Mouse (Mus musculus): ENCODE results near the gene Ctr9. TPM values are rescaled to one million over a fixed set of nuclear protein-coding genes. Genes with fewer than 3 reads are reported as not detected.

Gene Ctr9
- polyA plus RNA-seq, 1 experiment: not detected

DNA sequence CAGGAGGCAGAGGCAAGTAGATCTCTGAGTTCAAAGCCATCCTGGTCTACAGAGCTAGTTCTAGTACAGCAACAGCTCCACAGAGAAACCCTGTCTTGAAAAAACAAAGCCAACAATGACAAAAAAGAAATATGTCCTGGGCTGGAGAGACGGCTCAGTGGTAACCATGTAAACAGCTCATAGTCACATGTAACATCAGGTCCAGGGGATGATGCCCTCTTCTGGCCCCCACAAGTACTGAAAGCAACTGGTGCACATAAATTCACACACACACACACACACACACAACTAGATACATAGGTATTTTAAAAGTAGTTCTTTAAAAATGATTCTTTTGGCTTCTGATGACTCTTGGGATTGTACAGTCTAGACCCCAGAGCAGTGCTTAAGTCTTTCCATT, 34.2 kb downstream of the Ctr9 start:
- H3K4me1 ChIP-seq (ENCODE audit: control insufficient read depth, insufficient read depth, low read length): no peaks in the 10 kb centered on the region; the same call in 1 of the 2 replicates
- no peak overlapping the region for H3K27ac ChIP-seq (ENCODE audit: insufficient read depth, low read depth, low read length)
- 100% methylated on average over 1 of the region's 1 CpGs for WGBS
- no peak overlapping the region for H3K4me3 ChIP-seq (ENCODE audit: insufficient read depth, low read depth, low read length)
- TF ChIP-seq CTCF (IDR thresholded peaks at IDR 0.05; ENCODE audit: insufficient read depth, low read depth, low read length) (no peak), POLR2A (IDR thresholded peaks at IDR 0.05; ENCODE audit: insufficient read depth, low read depth, low read length) (no peak)

DNA sequence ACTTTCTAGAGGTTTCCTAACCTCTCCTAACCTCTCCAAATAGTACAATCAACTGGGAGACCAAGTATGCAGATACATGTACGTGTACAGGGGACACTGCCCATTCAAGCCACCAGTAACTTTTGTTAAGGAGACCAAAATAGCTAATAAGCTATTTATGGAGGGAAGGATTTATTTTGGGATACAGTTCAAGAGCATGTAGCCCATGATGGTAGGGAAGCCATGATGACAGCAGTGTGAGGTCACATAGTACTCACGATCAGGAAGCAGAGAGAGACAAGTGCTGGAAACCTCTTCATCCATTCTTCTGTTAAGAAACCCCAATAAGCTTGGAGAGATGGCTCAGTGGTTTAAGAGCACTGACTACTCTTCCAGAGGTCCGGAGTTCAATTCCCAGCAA, 39.4 kb downstream of the Ctr9 start:
- TF ChIP-seq POLR2A (IDR thresholded peaks at IDR 0.05; ENCODE audit: insufficient read depth, low read depth, low read length): no peak
- TF ChIP-seq CTCF (IDR thresholded peaks at IDR 0.05; ENCODE audit: insufficient read depth, low read depth, low read length): no peak
- Histone ChIP-seq H3K4me1 (ENCODE audit: control insufficient read depth, insufficient read depth, low read length) (no peaks in the 10 kb centered on the region), H3K27ac (ENCODE audit: insufficient read depth, low read depth, low read length) (no peak overlapping the region), H3K4me3 (ENCODE audit: insufficient read depth, low read depth, low read length) (no peak overlapping the region)
- 98% methylated on average over 3 of the region's 3 CpGs for WGBS

DNA sequence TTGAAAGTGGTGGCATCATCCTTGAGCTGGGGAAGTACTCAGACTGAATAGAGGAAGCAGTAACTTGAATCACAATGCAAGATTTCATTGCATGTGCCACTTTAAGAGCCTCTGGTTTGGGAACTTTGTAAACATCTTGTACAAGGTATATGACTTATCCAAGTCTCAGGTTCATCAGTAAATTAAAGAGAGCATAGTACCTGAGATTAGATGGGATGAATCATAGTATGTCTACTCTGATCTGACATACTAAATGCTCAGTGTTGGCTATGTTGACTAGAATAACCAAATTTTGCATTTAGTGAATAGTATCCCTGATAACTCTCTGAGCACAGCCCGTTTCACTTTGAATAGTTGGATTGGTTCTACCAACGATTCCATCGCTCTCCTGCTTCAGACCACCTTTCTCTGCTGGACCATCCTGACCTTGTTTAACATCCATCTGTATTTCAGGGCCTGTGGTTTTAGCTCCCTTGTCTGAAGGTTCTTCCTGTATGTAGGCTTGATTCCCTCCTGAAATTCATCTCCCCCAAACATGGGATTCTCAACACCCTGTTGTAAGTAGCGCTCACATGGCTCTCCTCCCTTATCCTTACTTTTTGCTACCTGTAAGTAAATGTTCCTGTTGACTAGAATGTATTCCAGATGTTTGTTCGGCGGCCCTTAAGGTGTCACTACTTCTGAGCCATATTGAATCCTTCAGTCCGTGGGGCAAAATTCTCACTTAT, 40.9 kb downstream of the Ctr9 start:
- H3K4me3 ChIP-seq (ENCODE audit: insufficient read depth, low read depth, low read length): no peak overlapping the region
- no peaks in the 10 kb centered on the region for H3K4me1 ChIP-seq (ENCODE audit: control insufficient read depth, insufficient read depth, low read length)
- 93% methylated on average over 7 of the region's 7 CpGs for WGBS
- no peak overlapping the region for H3K27ac ChIP-seq (ENCODE audit: insufficient read depth, low read depth, low read length)
- no peak for TF ChIP-seq POLR2A (IDR thresholded peaks at IDR 0.05; ENCODE audit: insufficient read depth, low read depth, low read length)

DNA sequence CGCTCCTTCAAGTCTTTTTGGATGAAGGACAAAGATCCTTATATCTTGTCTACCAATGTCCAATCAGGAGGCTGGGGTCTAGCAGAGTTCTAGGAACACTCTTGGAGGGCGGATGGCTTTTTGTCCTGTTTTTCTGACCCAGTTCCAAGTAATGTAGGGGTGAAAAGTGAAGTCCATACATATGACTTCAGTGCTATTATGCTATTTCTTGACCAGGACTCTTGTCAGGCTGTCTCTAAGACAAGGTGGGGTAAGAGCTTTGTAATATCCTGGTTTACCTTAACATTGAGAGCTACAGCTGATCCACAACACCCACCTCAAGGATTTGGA, 41.4 kb downstream of the Ctr9 start:
- no peak for TF ChIP-seq POLR2A (IDR thresholded peaks at IDR 0.05; ENCODE audit: insufficient read depth, low read depth, low read length)
- no peak for TF ChIP-seq CTCF (IDR thresholded peaks at IDR 0.05; ENCODE audit: insufficient read depth, low read depth, low read length)
- Histone ChIP-seq H3K4me3 (ENCODE audit: insufficient read depth, low read depth, low read length) (no peak overlapping the region), H3K4me1 (ENCODE audit: control insufficient read depth, insufficient read depth, low read length) (no peaks in the 10 kb centered on the region), H3K27ac (ENCODE audit: insufficient read depth, low read depth, low read length) (no peak overlapping the region)
- 94% methylated on average over 2 of the region's 2 CpGs for WGBS

- TF ChIP-seq CTCF (IDR thresholded peaks at IDR 0.05; ENCODE audit: insufficient read depth, low read depth, low read length) (no peak), POLR2A (IDR thresholded peaks at IDR 0.05; ENCODE audit: insufficient read depth, low read depth, low read length) (no peak)
- Histone ChIP-seq H3K27ac (ENCODE audit: insufficient read depth, low read depth, low read length) (no peak overlapping the region), H3K4me1 (ENCODE audit: control insufficient read depth, insufficient read depth, low read length) (no peaks in the 10 kb centered on the region), H3K4me3 (ENCODE audit: insufficient read depth, low read depth, low read length) (no peak overlapping the region)
- 81% methylated on average over 4 of the region's 4 CpGs for WGBS
Observed at GRCm38 (mm10) chr7:111072410-111072809, 43.7 kb downstream of the Ctr9 start.

GRCm38 (mm10) chr7:111075288-111075687, 46.5 kb downstream of the Ctr9 start:
- WGBS: 83% methylated on average over 4 of the region's 4 CpGs
- Histone ChIP-seq H3K27ac (ENCODE audit: insufficient read depth, low read depth, low read length) (no peak overlapping the region), H3K4me1 (ENCODE audit: control insufficient read depth, insufficient read depth, low read length) (no peaks in the 10 kb centered on the region), H3K4me3 (ENCODE audit: insufficient read depth, low read depth, low read length) (no peak overlapping the region)
- TF ChIP-seq CTCF (IDR thresholded peaks at IDR 0.05; ENCODE audit: insufficient read depth, low read depth, low read length) (no peak), POLR2A (IDR thresholded peaks at IDR 0.05; ENCODE audit: insufficient read depth, low read depth, low read length) (no peak)

DNA sequence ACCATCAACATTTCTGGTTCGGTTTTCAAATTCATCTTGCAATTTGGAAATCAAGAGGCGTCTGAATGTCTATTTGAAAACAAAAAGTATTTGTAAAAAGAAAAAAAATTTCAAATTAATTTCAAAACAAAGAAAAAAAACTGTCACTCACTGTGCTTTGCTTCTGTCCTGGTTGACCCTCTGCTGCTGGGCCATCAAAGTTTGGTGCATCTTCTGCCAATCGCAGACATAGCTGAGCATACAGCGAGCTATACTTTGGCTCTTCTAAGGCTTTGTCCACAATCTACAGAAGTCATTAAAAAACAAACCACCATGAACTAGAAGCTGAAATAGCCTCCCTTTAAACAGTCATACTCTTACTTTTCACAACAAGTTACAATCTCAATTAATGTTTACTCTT, 49.5 kb downstream of the Ctr9 start:
- WGBS: 93% methylated on average over 4 of the region's 4 CpGs
- 0 out of 2 replicates have a peak, but pooled peaks cover 3% of the 10 kb centered on the region for H3K4me1 ChIP-seq (ENCODE audit: control insufficient read depth, insufficient read depth, low read length)
- no peak overlapping the region for H3K27ac ChIP-seq (ENCODE audit: insufficient read depth, low read depth, low read length)
- no peak overlapping the region for H3K4me3 ChIP-seq (ENCODE audit: insufficient read depth, low read depth, low read length)
- no peak for TF ChIP-seq POLR2A (IDR thresholded peaks at IDR 0.05; ENCODE audit: insufficient read depth, low read depth, low read length)
- TF ChIP-seq CTCF (IDR thresholded peaks at IDR 0.05; ENCODE audit: insufficient read depth, low read depth, low read length): no peak

GRCm38 (mm10) chr7:111080026-111080425, 51.3 kb downstream of the Ctr9 start:
- WGBS: 68% methylated on average over 8 of the region's 8 CpGs
- no peak for TF ChIP-seq POLR2A (IDR thresholded peaks at IDR 0.05; ENCODE audit: insufficient read depth, low read depth, low read length)
- no peak for TF ChIP-seq CTCF (IDR thresholded peaks at IDR 0.05; ENCODE audit: insufficient read depth, low read depth, low read length)
- 0 out of 2 replicates have a peak, but pooled peaks cover 3% of the 10 kb centered on the region for H3K4me1 ChIP-seq (ENCODE audit: control insufficient read depth, insufficient read depth, low read length)
- H3K27ac ChIP-seq (ENCODE audit: insufficient read depth, low read depth, low read length): no peak overlapping the region
- H3K4me3 ChIP-seq (ENCODE audit: insufficient read depth, low read depth, low read length): no peak overlapping the region

DNA sequence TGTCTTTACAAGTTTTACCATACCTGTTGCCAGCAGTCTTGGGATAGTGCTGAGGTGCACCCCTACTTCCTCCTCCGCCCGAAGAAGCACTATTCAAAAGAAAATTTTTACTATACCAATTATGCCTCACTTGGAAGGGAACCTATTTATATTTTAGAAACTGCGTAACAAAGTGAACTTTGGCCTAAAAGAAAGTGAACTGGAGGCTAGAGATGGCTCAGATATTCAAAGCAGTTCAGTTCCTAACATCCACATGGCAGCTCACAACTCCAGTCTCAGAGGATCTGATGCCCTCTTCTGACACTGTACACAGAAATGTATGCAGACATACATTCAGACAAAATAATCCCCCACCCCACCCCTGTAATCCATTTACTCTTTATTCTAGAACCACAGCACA, 52.1 kb downstream of the Ctr9 start:
- TF ChIP-seq POLR2A (IDR thresholded peaks at IDR 0.05; ENCODE audit: insufficient read depth, low read depth, low read length) (no peak), CTCF (IDR thresholded peaks at IDR 0.05; ENCODE audit: insufficient read depth, low read depth, low read length) (no peak)
- H3K4me3 ChIP-seq (ENCODE audit: insufficient read depth, low read depth, low read length): no peak overlapping the region
- no peak overlapping the region for H3K27ac ChIP-seq (ENCODE audit: insufficient read depth, low read depth, low read length)
- 0 out of 2 replicates have a peak, but pooled peaks cover 3% of the 10 kb centered on the region for H3K4me1 ChIP-seq (ENCODE audit: control insufficient read depth, insufficient read depth, low read length)
- 74% methylated on average over 3 of the region's 3 CpGs for WGBS

Data from olfactory bulb, adult 2 months (tissue).